Mouse (Mus musculus): Measurements from ENCODE around the gene Mfap1b. TPM values are rescaled to one million over a fixed set of nuclear protein-coding genes. Genes with fewer than 3 reads are reported as not detected.

Mfap1b gene
- polyA plus RNA-seq, 1 experiment = not detected

- TF ChIP-seq CTCF (IDR thresholded peaks at IDR 0.05; ENCODE audit: insufficient read depth, low read depth, low read length) (no peak), POLR2A (IDR thresholded peaks at IDR 0.05; ENCODE audit: insufficient read depth, low read depth, low read length) (no peak)
- Histone ChIP-seq H3K27ac (ENCODE audit: insufficient read depth, low read depth, low read length) (no peak overlapping the region), H3K4me1 (ENCODE audit: control insufficient read depth, insufficient read depth, low read length) (peaks cover 12% of the 10 kb centered on the region), H3K4me3 (ENCODE audit: insufficient read depth, low read depth, low read length) (0 out of 2 replicates have a peak overlapping the region, but pooled peaks have one; percentile 19)
- WGBS = 2% methylated on average over 30 of the region's 30 CpGs
Measured at GRCm38 (mm10) chr2:121442259-121443067, 31.4 kb downstream of the Mfap1b start.

- 19% methylated on average over 11 of the region's 11 CpGs for WGBS
- no peak overlapping the region for H3K4me3 ChIP-seq (ENCODE audit: insufficient read depth, low read depth, low read length)
- no peak overlapping the region for H3K27ac ChIP-seq (ENCODE audit: insufficient read depth, low read depth, low read length)
- TF ChIP-seq CTCF (IDR thresholded peaks at IDR 0.05; ENCODE audit: insufficient read depth, low read depth, low read length) (no peak), POLR2A (IDR thresholded peaks at IDR 0.05; ENCODE audit: insufficient read depth, low read depth, low read length) (no peak)
- peaks cover 12% of the 10 kb centered on the region for H3K4me1 ChIP-seq (ENCODE audit: control insufficient read depth, insufficient read depth, low read length)
Measured at GRCm38 (mm10) chr2:121441800-121442199, 32.1 kb downstream of the Mfap1b start.

GRCm38 (mm10) chr2:121440834-121441605 is 32.8 kb downstream of the Mfap1b start:
- TF ChIP-seq POLR2A (IDR thresholded peaks at IDR 0.05; ENCODE audit: insufficient read depth, low read depth, low read length) (no peak), CTCF (IDR thresholded peaks at IDR 0.05; ENCODE audit: insufficient read depth, low read depth, low read length) (no peak)
- Histone ChIP-seq H3K4me1 (ENCODE audit: control insufficient read depth, insufficient read depth, low read length) (peaks cover 12% of the 10 kb centered on the region), H3K27ac (ENCODE audit: insufficient read depth, low read depth, low read length) (no peak overlapping the region), H3K4me3 (ENCODE audit: insufficient read depth, low read depth, low read length) (no peak overlapping the region)
- 62% methylated on average over 5 of the region's 5 CpGs for WGBS

GRCm38 (mm10) chr2:121439746-121440145 is 34.1 kb downstream of the Mfap1b start:
- no peak overlapping the region for H3K4me3 ChIP-seq (ENCODE audit: insufficient read depth, low read depth, low read length)
- no peak overlapping the region for H3K27ac ChIP-seq (ENCODE audit: insufficient read depth, low read depth, low read length)
- peaks cover 12% of the 10 kb centered on the region for H3K4me1 ChIP-seq (ENCODE audit: control insufficient read depth, insufficient read depth, low read length)
- no peak for TF ChIP-seq POLR2A (IDR thresholded peaks at IDR 0.05; ENCODE audit: insufficient read depth, low read depth, low read length)
- no peak for TF ChIP-seq CTCF (IDR thresholded peaks at IDR 0.05; ENCODE audit: insufficient read depth, low read depth, low read length)
- 71% methylated on average over 4 of the region's 4 CpGs for WGBS

- no peak overlapping the region for H3K4me3 ChIP-seq (ENCODE audit: insufficient read depth, low read depth, low read length)
- WGBS = 100% methylated on average over 1 of the region's 1 CpGs
Measured at GRCm38 (mm10) chr2:121434854-121435253, 39.0 kb downstream of the Mfap1b start.

GRCm38 (mm10) chr2:121425890-121426289 is 48.0 kb downstream of the Mfap1b start:
- WGBS = 75% methylated on average over 2 of the region's 2 CpGs
- TF ChIP-seq CTCF (IDR thresholded peaks at IDR 0.05; ENCODE audit: insufficient read depth, low read depth, low read length) (no peak), POLR2A (IDR thresholded peaks at IDR 0.05; ENCODE audit: insufficient read depth, low read depth, low read length) (no peak)
- Histone ChIP-seq H3K4me1 (ENCODE audit: control insufficient read depth, insufficient read depth, low read length) (no peaks in the 10 kb centered on the region), H3K4me3 (ENCODE audit: insufficient read depth, low read depth, low read length) (no peak overlapping the region), H3K27ac (ENCODE audit: insufficient read depth, low read depth, low read length) (no peak overlapping the region)

More at GRCm38 (mm10) chr2:121434854-121435253, 39.0 kb downstream of the Mfap1b start:
- H3K27ac ChIP-seq (ENCODE audit: insufficient read depth, low read depth, low read length) = no peak overlapping the region
- no peak for TF ChIP-seq CTCF (IDR thresholded peaks at IDR 0.05; ENCODE audit: insufficient read depth, low read depth, low read length)
- H3K4me1 ChIP-seq (ENCODE audit: control insufficient read depth, insufficient read depth, low read length) = no peaks in the 10 kb centered on the region

- TF ChIP-seq POLR2A (IDR thresholded peaks at IDR 0.05; ENCODE audit: insufficient read depth, low read depth, low read length) (no peak), CTCF (IDR thresholded peaks at IDR 0.05; ENCODE audit: insufficient read depth, low read depth, low read length) (no peak)
- 86% methylated on average over 2 of the region's 2 CpGs for WGBS
- Histone ChIP-seq H3K27ac (ENCODE audit: insufficient read depth, low read depth, low read length) (no peak overlapping the region), H3K4me1 (ENCODE audit: control insufficient read depth, insufficient read depth, low read length) (no peaks in the 10 kb centered on the region), H3K4me3 (ENCODE audit: insufficient read depth, low read depth, low read length) (no peak overlapping the region)
Measured at GRCm38 (mm10) chr2:121423166-121423565, 50.7 kb downstream of the Mfap1b start.

GRCm38 (mm10) chr2:121418476-121418875 is 55.4 kb downstream of the Mfap1b start:
- H3K4me3 ChIP-seq (ENCODE audit: insufficient read depth, low read depth, low read length) = no peak overlapping the region
- TF ChIP-seq POLR2A (IDR thresholded peaks at IDR 0.05; ENCODE audit: insufficient read depth, low read depth, low read length) (no peak), CTCF (IDR thresholded peaks at IDR 0.05; ENCODE audit: insufficient read depth, low read depth, low read length) (no peak)
- H3K27ac ChIP-seq (ENCODE audit: insufficient read depth, low read depth, low read length) = no peak overlapping the region
- 71% methylated on average over 3 of the region's 3 CpGs for whole genome bisulfite sequencing
- H3K4me1 ChIP-seq (ENCODE audit: control insufficient read depth, insufficient read depth, low read length) = 0 out of 2 replicates have a peak, but pooled peaks cover 2% of the 10 kb centered on the region

GRCm38 (mm10) chr2:121416356-121416755 is 57.5 kb downstream of the Mfap1b start:
- Histone ChIP-seq H3K4me3 (ENCODE audit: insufficient read depth, low read depth, low read length) (no peak overlapping the region), H3K27ac (ENCODE audit: insufficient read depth, low read depth, low read length) (no peak overlapping the region), H3K4me1 (ENCODE audit: control insufficient read depth, insufficient read depth, low read length) (0 out of 2 replicates have a peak, but pooled peaks cover 2% of the 10 kb centered on the region)
- 90% methylated on average over 6 of the region's 6 CpGs for WGBS
- TF ChIP-seq POLR2A (IDR thresholded peaks at IDR 0.05; ENCODE audit: insufficient read depth, low read depth, low read length) (no peak), CTCF (IDR thresholded peaks at IDR 0.05; ENCODE audit: insufficient read depth, low read depth, low read length) (no peak)

Measured in olfactory bulb, adult 2 months (tissue).